Mouse (Mus musculus): ENCODE results near the gene Arid1b. TPM values are rescaled to one million over a fixed set of nuclear protein-coding genes. Genes with fewer than 3 reads are reported as not detected.

Arid1b gene
- total RNA-seq, 2 experiments from 2014 or later, result 100 to 110 TPM

GRCm38 (mm10) chr17:5116990-5117389, 122.9 kb downstream of the Arid1b start:
- DNase-seq, result no peak

- DNase-seq, result no peak
These were observed 124.0 kb downstream of the Arid1b start for GRCm38 (mm10) chr17:5118171-5118570.

GRCm38 (mm10) chr17:5124643-5125042, 130.5 kb downstream of the Arid1b start:
- no peak for DNase-seq

- DNase-seq, result no peak
These were observed 131.1 kb downstream of the Arid1b start for GRCm38 (mm10) chr17:5125084-5125855.

GRCm38 (mm10) chr17:5125856-5126806, 132.0 kb downstream of the Arid1b start:
- no peak for DNase-seq

- DNase-seq, result no peak
These were observed 135.5 kb downstream of the Arid1b start for GRCm38 (mm10) chr17:5129606-5130005.

GRCm38 (mm10) chr17:5130116-5130515, 136.0 kb downstream of the Arid1b start:
- no peak for DNase-seq

GRCm38 (mm10) chr17:5131706-5132105, 137.6 kb downstream of the Arid1b start:
- no peak for DNase-seq

- DNase-seq, result no peak
These were observed 138.3 kb downstream of the Arid1b start for GRCm38 (mm10) chr17:5132296-5132986.

GRCm38 (mm10) chr17:5132987-5133355, 138.8 kb downstream of the Arid1b start:
- no peak for DNase-seq

GRCm38 (mm10) chr17:5133831-5134230, 139.7 kb downstream of the Arid1b start:
- DNase-seq, result no peak

GRCm38 (mm10) chr17:5134271-5134670, 140.1 kb downstream of the Arid1b start:
- no peak for DNase-seq

GRCm38 (mm10) chr17:5137936-5138335, 143.8 kb downstream of the Arid1b start:
- no peak for DNase-seq

GRCm38 (mm10) chr17:5138641-5139205, 144.6 kb downstream of the Arid1b start:
- DNase-seq, result peak in 1 of 2 experiments; percentile 48

GRCm38 (mm10) chr17:5139553-5139952, 145.4 kb downstream of the Arid1b start:
- no peak for DNase-seq

- no peak for DNase-seq
These were observed 149.8 kb downstream of the Arid1b start for GRCm38 (mm10) chr17:5143735-5144439.

GRCm38 (mm10) chr17:5150660-5151063, 156.5 kb downstream of the Arid1b start:
- no peak for DNase-seq

- DNase-seq, result no peak
These were observed 157.7 kb downstream of the Arid1b start for GRCm38 (mm10) chr17:5151852-5152251.

- no peak for DNase-seq
These were observed 159.3 kb downstream of the Arid1b start for GRCm38 (mm10) chr17:5153461-5153860.

GRCm38 (mm10) chr17:5154322-5154721, 160.2 kb downstream of the Arid1b start:
- DNase-seq, result no peak

GRCm38 (mm10) chr17:5157609-5158008, 163.5 kb downstream of the Arid1b start:
- no peak for DNase-seq

GRCm38 (mm10) chr17:5162525-5162924, 168.4 kb downstream of the Arid1b start:
- DNase-seq, result no peak
